Mouse (Mus musculus) lung, postnatal 0 days (tissue): ENCODE data around the gene Nemp2. TPM values are rescaled to one million over a fixed set of nuclear protein-coding genes. Genes with fewer than 3 reads are reported as not detected.

Experiments used
- ATAC-seq: fragments of 200-750 bp; cut with Nextera tagmentation; 2 replicates; pipeline ENCODE4 v1.8.0; 2017; ENCODE audit warnings: moderate library complexity
- DNase-seq: peaks from one replicate; pipeline ENCODE4 v3.0.0-alpha.2; 2016; ENCODE audit warnings: low spot score
- H3K27ac ChIP-seq: fragments of 300-500 bp; sonication (generic); 2 replicates; pipeline ENCODE4 v1.5.1; 2014; ENCODE audit warnings: antibody characterized with exemption, mild to moderate bottlenecking, low read length, mixed read lengths
- H3K27me3 ChIP-seq: fragments of 300-500 bp; sonication (generic); replicated peaks from 2 replicates; pipeline ENCODE4 v1.6.1; 2014; ENCODE audit warnings: low read length, mixed read lengths; ENCODE audit not compliant: insufficient read depth
- H3K36me3 ChIP-seq: fragments of 300-500 bp; sonication (generic); 2 replicates; pipeline ENCODE4 v1.6.1; 2014; ENCODE audit warnings: low read length, mixed read lengths; ENCODE audit not compliant: insufficient read depth
- H3K4me1 ChIP-seq: fragments of 300-500 bp; sonication (generic); 2 replicates; pipeline ENCODE4 v1.6.1; 2014; ENCODE audit warnings: antibody characterized with exemption, low read depth, low read length, mixed read lengths; ENCODE audit not compliant: insufficient read depth
- H3K4me2 ChIP-seq: fragments of 300-500 bp; sonication (generic); replicated peaks from 2 replicates; pipeline ENCODE4 v1.6.1; 2014; ENCODE audit warnings: low read depth, mild to moderate bottlenecking, low read length, moderate library complexity, mixed read lengths
- H3K4me3 ChIP-seq: fragments of 300-500 bp; sonication (generic); 2 replicates; pipeline ENCODE4 v1.5.1; 2014; ENCODE audit warnings: low read depth, low read length
- H3K9ac ChIP-seq: fragments of 300-500 bp; sonication (generic); replicated peaks from 2 replicates; pipeline ENCODE4 v1.6.1; 2014; ENCODE audit warnings: low read depth, mild to moderate bottlenecking
- H3K9me3 ChIP-seq: fragments of 300-500 bp; sonication (generic); 2 replicates; pipeline ENCODE4 v1.6.1; 2016; ENCODE audit warnings: low read length, mixed read lengths
- CTCF ChIP-seq: IDR thresholded peaks from 2 replicates; pipeline ENCODE4 v1.5.1; 2016; ENCODE audit warnings: antibody characterized with exemption, mild to moderate bottlenecking
- EP300 ChIP-seq: IDR thresholded peaks from 2 replicates; pipeline ENCODE4 v1.6.1; 2016; ENCODE audit warnings: antibody characterized with exemption, mild to moderate bottlenecking, control low read depth
- WGBS: fragments of 180-500 bp; shearing (Covaris S2); extraction: QIAGEN DNeasy Blood & Tissue Kit; methylation state at CpG from one replicate; pipeline ENCODE4 v1.1.7; 2014; 5-methylcytosine and 5-hydroxymethylcytosine counted together
- polyA plus RNA-seq: library from polyadenylated mRNA; unstranded; fragments of >200 nt; fragmentation: Nextera tagmentation; extraction: Ambion mirVana; gene quantifications from 2 replicates; pipeline ENCODE4 v1.2.1, GENCODE M21; 2015

The Nemp2 gene
- polyA plus RNA-seq, 1 experiment from 2014 or later: 3.5 TPM

DNA sequence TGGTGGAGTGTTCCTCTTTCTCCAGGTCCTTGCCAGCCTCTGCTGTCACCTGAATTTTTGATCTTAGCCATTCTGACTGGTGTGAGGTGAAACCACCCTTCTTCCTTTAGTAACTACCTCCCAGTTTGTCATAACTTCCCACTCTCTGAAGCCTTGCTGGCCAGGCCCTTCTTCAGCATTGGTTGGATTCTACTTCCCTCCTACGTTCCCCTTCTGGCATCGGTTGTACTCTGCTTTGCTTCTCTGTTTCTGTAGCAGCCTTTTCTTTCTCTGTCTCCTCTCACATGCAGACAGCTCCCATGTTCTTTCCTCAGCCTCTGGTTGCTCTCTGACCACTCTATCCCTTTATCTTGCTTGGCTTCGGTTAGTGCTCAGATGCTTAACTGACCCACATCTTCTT, 29.0 kb upstream of the Nemp2 start:
- Histone ChIP-seq H3K27me3 (no peaks in the 10 kb centered on the region), H3K4me3 (no peak overlapping the region), H3K27ac (no peak overlapping the region), H3K4me1 (peaks cover 3% of the 10 kb centered on the region; the same call in 1 of the 2 replicates), H3K9ac (no peak overlapping the region), H3K9me3 (no peaks in the 10 kb centered on the region), H3K36me3 (no peaks in the 10 kb centered on the region), H3K4me2 (no peak overlapping the region)
- 77% methylated on average over 3 of the region's 3 CpGs for whole genome bisulfite sequencing
- no peak for ATAC-seq
- DNase-seq: no peak
- no peak for TF ChIP-seq EP300
- no peak for TF ChIP-seq CTCF

DNA sequence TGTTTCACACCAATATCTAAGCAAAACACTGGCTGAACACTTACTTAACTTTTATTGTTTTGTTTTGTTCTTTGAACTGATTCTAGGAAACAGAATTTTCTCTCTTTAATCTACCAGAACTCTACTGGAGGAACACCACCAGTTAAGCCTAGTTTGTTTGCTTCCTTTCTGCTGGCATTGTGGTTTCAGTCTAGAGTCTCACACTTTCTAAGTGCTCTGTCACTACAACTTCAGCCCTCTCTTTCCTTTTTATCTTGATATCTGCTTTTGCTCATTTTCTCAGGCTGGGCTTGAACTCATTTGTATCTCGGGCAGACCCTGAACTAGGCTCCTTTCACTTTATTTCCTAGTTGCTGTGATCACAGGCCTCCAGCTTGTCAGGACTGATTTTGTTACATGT, 22.8 kb upstream of the Nemp2 start:
- H3K36me3 ChIP-seq: no peaks in the 10 kb centered on the region
- no peak overlapping the region for H3K9ac ChIP-seq
- no peaks in the 10 kb centered on the region for H3K27me3 ChIP-seq
- no peak overlapping the region for H3K4me2 ChIP-seq
- no peak for TF ChIP-seq CTCF
- TF ChIP-seq EP300: no peak
- no peak overlapping the region for H3K4me3 ChIP-seq
- H3K9me3 ChIP-seq: no peaks in the 10 kb centered on the region
- no peak overlapping the region for H3K27ac ChIP-seq
- no peak for ATAC-seq
- 57% methylated on average over 1 of the region's 1 CpGs for WGBS
- H3K4me1 ChIP-seq: no peaks in the 10 kb centered on the region
- DNase-seq: no peak

DNA sequence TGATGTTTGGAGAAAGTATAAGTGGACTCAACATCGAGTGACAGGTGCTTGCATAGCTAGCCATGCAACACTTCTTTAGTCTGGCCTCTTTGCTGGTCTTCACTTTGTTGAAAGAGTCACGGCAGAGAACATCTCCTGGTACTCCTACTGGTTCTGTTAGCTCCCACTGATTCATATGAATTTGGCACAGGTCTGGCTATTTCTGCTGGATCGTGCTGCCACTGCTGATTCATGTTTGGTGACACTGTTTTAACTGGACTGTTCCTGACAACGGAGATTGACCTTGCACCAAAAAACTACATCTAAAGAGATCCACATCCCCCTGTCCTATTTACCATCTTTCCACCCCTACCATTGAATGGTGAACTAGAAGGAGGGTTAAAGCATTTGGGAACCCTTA, 22.0 kb upstream of the Nemp2 start:
- H3K27ac ChIP-seq: no peak overlapping the region
- ATAC-seq: no peak; the same call in 1 of the 2 replicates
- TF ChIP-seq EP300 (no peak), CTCF (no peak)

DNA sequence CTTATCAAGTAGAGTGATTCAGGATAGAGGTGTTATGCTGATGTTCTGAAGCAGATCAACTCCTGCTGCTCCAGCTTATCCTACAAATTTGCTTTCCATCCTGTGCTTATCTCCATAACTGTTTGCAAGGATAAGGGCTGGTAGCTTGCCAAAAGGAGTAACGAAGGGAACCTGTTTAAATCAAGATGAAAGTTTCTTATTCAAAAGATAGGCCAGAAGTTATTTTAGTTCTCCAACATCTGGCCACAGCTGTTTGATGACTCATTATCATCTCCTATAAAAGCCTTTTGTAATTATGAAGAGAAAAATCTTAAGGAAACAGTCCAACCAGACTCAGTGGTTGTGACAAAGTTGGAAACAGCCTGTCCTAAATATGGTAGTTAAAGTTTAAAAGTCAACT, 12.3 kb upstream of the Nemp2 start:
- Histone ChIP-seq H3K27me3 (no peaks in the 10 kb centered on the region), H3K9ac (no peak overlapping the region), H3K27ac (no peak overlapping the region), H3K4me3 (no peak overlapping the region), H3K4me1 (no peaks in the 10 kb centered on the region), H3K4me2 (no peak overlapping the region), H3K9me3 (no peaks in the 10 kb centered on the region), H3K36me3 (no peaks in the 10 kb centered on the region)
- no peak for TF ChIP-seq CTCF
- DNase-seq (no peak), ATAC-seq (no peak)
- 28% methylated on average over 1 of the region's 1 CpGs for WGBS

More for the DNA sequence above, 22.0 kb upstream of the Nemp2 start:
- 66% methylated on average over 4 of the region's 4 CpGs for WGBS
- Histone ChIP-seq H3K4me3 (no peak overlapping the region), H3K9ac (no peak overlapping the region), H3K4me2 (no peak overlapping the region), H3K4me1 (no peaks in the 10 kb centered on the region), H3K27me3 (no peaks in the 10 kb centered on the region), H3K9me3 (no peaks in the 10 kb centered on the region), H3K36me3 (no peaks in the 10 kb centered on the region)
- DNase-seq: peak; percentile 9

DNA sequence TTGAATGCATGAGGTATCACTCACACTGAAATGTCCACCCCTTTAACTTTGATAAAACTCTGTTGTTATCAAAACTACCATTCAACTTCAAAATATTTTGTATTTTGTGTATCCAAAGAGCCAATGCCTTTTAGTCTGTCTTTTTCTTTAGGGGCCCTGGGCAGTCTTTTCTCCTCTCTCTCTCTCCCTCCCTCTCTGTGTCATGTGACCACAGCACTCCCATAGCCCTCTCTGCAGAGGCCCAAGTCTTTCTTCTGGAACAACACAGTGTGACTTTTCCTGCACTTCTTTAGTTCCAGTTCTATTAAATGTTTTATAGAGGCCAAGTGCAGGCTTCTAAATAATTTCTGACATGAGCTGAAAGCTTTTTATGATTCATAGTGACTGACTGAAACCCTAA, 10.1 kb upstream of the Nemp2 start:
- TF ChIP-seq EP300 (no peak), CTCF (no peak)

DNA sequence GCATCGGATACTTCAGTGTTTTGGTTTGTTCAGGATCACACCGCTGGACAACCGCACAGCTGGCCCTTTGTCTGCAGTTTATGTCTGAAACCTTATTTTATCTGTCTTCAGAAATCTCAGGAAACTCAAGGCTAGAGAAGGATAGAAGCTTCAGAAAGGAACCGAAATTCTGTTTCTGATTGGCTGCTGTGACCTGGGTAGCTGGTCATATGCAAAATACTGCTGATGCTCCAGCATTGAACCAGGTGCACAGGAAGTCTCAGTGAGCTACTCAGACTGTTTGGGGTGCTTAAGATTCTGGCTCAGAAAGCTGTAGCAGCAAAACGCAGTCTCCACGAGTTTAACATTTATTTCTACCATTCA, 415 bp downstream of the Nemp2 start:
- TF ChIP-seq CTCF (no peak), EP300 (no peak)
- ATAC-seq: peak; percentile 78
- Histone ChIP-seq H3K27ac (peak overlapping the region; percentile 84), H3K9me3 (no peaks in the 10 kb centered on the region), H3K36me3 (no peaks in the 10 kb centered on the region), H3K4me2 (peak overlapping the region; percentile 44), H3K4me1 (no peaks in the 10 kb centered on the region), H3K4me3 (peak overlapping the region; percentile 97), H3K27me3 (no peaks in the 10 kb centered on the region), H3K9ac (peak overlapping the region; percentile 61)
- DNase-seq: peak; percentile 76
- under 1% methylated on average over 6 of the region's 6 CpGs for WGBS

More for the DNA sequence above, 10.1 kb upstream of the Nemp2 start:
- no peaks in the 10 kb centered on the region for H3K27me3 ChIP-seq
- H3K4me1 ChIP-seq: no peaks in the 10 kb centered on the region
- H3K4me2 ChIP-seq: no peak overlapping the region
- ATAC-seq: no peak
- H3K9me3 ChIP-seq: no peaks in the 10 kb centered on the region
- no peak overlapping the region for H3K4me3 ChIP-seq
- no peak overlapping the region for H3K9ac ChIP-seq
- no peaks in the 10 kb centered on the region for H3K36me3 ChIP-seq
- no peak overlapping the region for H3K27ac ChIP-seq
- DNase-seq: no peak

DNA sequence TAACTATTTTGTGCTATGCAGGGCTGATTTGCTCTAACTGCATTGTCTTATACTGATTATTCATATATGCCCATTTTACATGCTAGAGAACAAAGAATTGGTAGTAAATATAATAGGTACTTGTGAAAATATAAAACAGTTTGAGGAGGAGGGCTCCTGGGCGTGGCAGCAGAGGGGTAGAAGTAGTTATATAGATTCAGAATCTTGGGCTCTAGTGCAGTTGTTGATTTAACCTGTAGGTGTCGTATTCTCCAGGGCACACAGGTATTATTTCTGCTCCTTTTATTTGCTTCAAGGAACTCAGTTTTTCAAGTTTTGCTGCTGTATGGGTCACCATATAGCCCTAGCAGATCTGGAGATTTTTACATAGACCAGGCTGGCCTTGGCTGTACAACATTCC, 1.1 kb downstream of the Nemp2 start:
- DNase-seq (peak; percentile 33), ATAC-seq (no peak)
- Histone ChIP-seq H3K27me3 (no peaks in the 10 kb centered on the region), H3K27ac (no peak overlapping the region), H3K9ac (no peak overlapping the region), H3K9me3 (no peaks in the 10 kb centered on the region), H3K36me3 (no peaks in the 10 kb centered on the region), H3K4me1 (no peaks in the 10 kb centered on the region), H3K4me2 (peak overlapping the region; percentile 44), H3K4me3 (no peak overlapping the region; the same call in 1 of the 2 replicates)
- WGBS: 62% methylated on average over 2 of the region's 2 CpGs
- TF ChIP-seq CTCF: peak; percentile 48
- no peak for TF ChIP-seq EP300
